Mouse (Mus musculus) liver, adult 2 months (tissue): Measurements from ENCODE around the gene Ube2h. TPM values are rescaled to one million over a fixed set of nuclear protein-coding genes. Genes with fewer than 3 reads are reported as not detected.

Source experiments
- DNase-seq: peaks from one replicate; pipeline ENCODE4 v3.0.0-alpha.2; 2011; ENCODE audit warnings: low read depth, low spot score; ENCODE audit errors: extremely low read depth
- H3K27ac ChIP-seq: fragments of 200-500 bp; replicated peaks from 2 replicates; pipeline ENCODE4 v1.5.1; 2012; ENCODE audit warnings: low read depth, mild to moderate bottlenecking, control low read depth, inconsistent platforms, low read length; ENCODE audit not compliant: insufficient read depth
- H3K27me3 ChIP-seq: fragments of 200-500 bp; 2 replicates; pipeline ENCODE4 v1.6.1; 2012; ENCODE audit warnings: mild to moderate bottlenecking, moderate library complexity, low read length, inconsistent platforms; ENCODE audit not compliant: control insufficient read depth, insufficient read depth
- H3K36me3 ChIP-seq: fragments of 200-500 bp; 2 replicates; pipeline ENCODE4 v1.6.1; 2012; ENCODE audit warnings: low read length, inconsistent platforms; ENCODE audit not compliant: control insufficient read depth, insufficient read depth
- H3K4me1 ChIP-seq: fragments of 200-500 bp; 2 replicates; pipeline ENCODE4 v1.6.1; 2011; ENCODE audit warnings: low read length; ENCODE audit not compliant: control insufficient read depth, insufficient read depth
- H3K4me3 ChIP-seq: fragments of 200-500 bp; 2 replicates; pipeline ENCODE4 v1.5.1; 2011; ENCODE audit warnings: low read depth, mild to moderate bottlenecking, control low read depth, low read length, moderate library complexity; ENCODE audit not compliant: insufficient read depth
- H3K79me2 ChIP-seq: fragments of 200-500 bp; 2 replicates; pipeline ENCODE4 v1.6.1; 2012; ENCODE audit warnings: inconsistent platforms, mild to moderate bottlenecking, low read length, moderate library complexity; ENCODE audit not compliant: control insufficient read depth, insufficient read depth
- H3K9ac ChIP-seq: fragments of 200-500 bp; 2 replicates; pipeline ENCODE4 v1.6.1; 2012; ENCODE audit warnings: low read depth, mild to moderate bottlenecking, control low read depth, inconsistent platforms, low read length
- CTCF ChIP-seq: fragments of 200-500 bp; IDR thresholded peaks from 2 replicates; pipeline ENCODE4 v1.5.1; 2011; ENCODE audit warnings: low read depth, low read length, control low read depth
- POLR2A ChIP-seq: fragments of 200-500 bp; IDR thresholded peaks from 2 replicates; pipeline ENCODE4 v1.6.1; 2011; ENCODE audit warnings: low read length, control low read depth; ENCODE audit not compliant: insufficient read depth; ENCODE audit errors: extremely low read depth
- WGBS: fragments of 180-500 bp; shearing (Covaris S2); methylation state at CpG from one replicate; pipeline ENCODE4 v1.1.7; 2018; 5-methylcytosine and 5-hydroxymethylcytosine counted together
- polyA plus RNA-seq: library from polyadenylated mRNA; depleted of rRNA; stranded (reverse); fragments of >200 nt; gene quantifications from 2 replicates; pipeline ENCODE4 v1.2.3, GENCODE M21; 2012
- total RNA-seq: library from RNA; depleted of rRNA; stranded (reverse); fragments of >200 nt; gene quantifications from 2 replicates; pipeline ENCODE4 v1.2.3, GENCODE M21; 2014

The Ube2h gene
- total and polyA plus RNA-seq, 2 experiments = 30.9 to 43.3 TPM

GRCm38 (mm10) chr6:30252271-30253010, 51.9 kb downstream of the Ube2h start:
- no peaks in the 10 kb centered on the region for H3K27me3 ChIP-seq
- peaks cover 28% of the 10 kb centered on the region for H3K79me2 ChIP-seq
- DNase-seq = no peak
- no peak overlapping the region for H3K4me3 ChIP-seq
- TF ChIP-seq CTCF = no peak
- no peak for TF ChIP-seq POLR2A
- H3K36me3 ChIP-seq = peaks cover 29% of the 10 kb centered on the region
- no peak overlapping the region for H3K27ac ChIP-seq
- peaks cover 3% of the 10 kb centered on the region for H3K4me1 ChIP-seq
- H3K9ac ChIP-seq = no peak overlapping the region
- 84% methylated on average over 5 of the region's 5 CpGs for WGBS

GRCm38 (mm10) chr6:30248708-30249107, 55.6 kb downstream of the Ube2h start:
- no peaks in the 10 kb centered on the region for H3K27me3 ChIP-seq
- H3K27ac ChIP-seq = no peak overlapping the region
- H3K36me3 ChIP-seq = peaks cover 21% of the 10 kb centered on the region
- 59% methylated on average over 3 of the region's 3 CpGs for WGBS
- H3K4me1 ChIP-seq = no peaks in the 10 kb centered on the region; the same call in 1 of the 2 replicates
- peaks cover 36% of the 10 kb centered on the region; the same call in 1 of the 2 replicates for H3K79me2 ChIP-seq
- TF ChIP-seq POLR2A (no peak), CTCF (no peak)
- H3K4me3 ChIP-seq = no peak overlapping the region
- DNase-seq = no peak
- H3K9ac ChIP-seq = no peak overlapping the region

- Histone ChIP-seq H3K9ac (no peak overlapping the region), H3K4me1 (no peaks in the 10 kb centered on the region), H3K79me2 (peaks cover 26% of the 10 kb centered on the region; the same call in 1 of the 2 replicates), H3K27ac (no peak overlapping the region), H3K4me3 (no peak overlapping the region), H3K27me3 (no peaks in the 10 kb centered on the region), H3K36me3 (peaks cover 19% of the 10 kb centered on the region)
- TF ChIP-seq POLR2A (no peak), CTCF (no peak)
- DNase-seq = no peak
- 76% methylated on average over 5 of the region's 5 CpGs for WGBS
These were observed 58.4 kb downstream of the Ube2h start for GRCm38 (mm10) chr6:30245940-30246339.

- Histone ChIP-seq H3K27ac (no peak overlapping the region), H3K27me3 (no peaks in the 10 kb centered on the region), H3K36me3 (peaks cover 22% of the 10 kb centered on the region), H3K4me1 (no peaks in the 10 kb centered on the region), H3K9ac (no peak overlapping the region), H3K79me2 (peaks cover 26% of the 10 kb centered on the region; the same call in 1 of the 2 replicates), H3K4me3 (no peak overlapping the region)
- no peak for TF ChIP-seq POLR2A
- TF ChIP-seq CTCF = no peak
- WGBS = 74% methylated on average over 5 of the region's 5 CpGs
- DNase-seq = no peak
These were observed 58.9 kb downstream of the Ube2h start for GRCm38 (mm10) chr6:30245397-30245796.

- H3K79me2 ChIP-seq = peaks cover 20% of the 10 kb centered on the region; the same call in 1 of the 2 replicates
- DNase-seq = no peak
- 79% methylated on average over 9 of the region's 9 CpGs for WGBS
- no peak overlapping the region for H3K9ac ChIP-seq
- peaks cover 27% of the 10 kb centered on the region for H3K36me3 ChIP-seq
- no peaks in the 10 kb centered on the region for H3K27me3 ChIP-seq
- peaks cover 2% of the 10 kb centered on the region; the same call in 1 of the 2 replicates for H3K4me1 ChIP-seq
- H3K4me3 ChIP-seq = no peak overlapping the region
- TF ChIP-seq CTCF (no peak), POLR2A (no peak)
- H3K27ac ChIP-seq = no peak overlapping the region
These were observed 60.9 kb downstream of the Ube2h start for GRCm38 (mm10) chr6:30243347-30244007.

GRCm38 (mm10) chr6:30242928-30243327, 61.4 kb downstream of the Ube2h start:
- DNase-seq = no peak
- 75% methylated on average over 4 of the region's 4 CpGs for WGBS
- Histone ChIP-seq H3K4me1 (peaks cover 2% of the 10 kb centered on the region; the same call in 1 of the 2 replicates), H3K4me3 (no peak overlapping the region), H3K27me3 (no peaks in the 10 kb centered on the region), H3K27ac (no peak overlapping the region), H3K9ac (no peak overlapping the region), H3K79me2 (peaks cover 18% of the 10 kb centered on the region; the same call in 1 of the 2 replicates), H3K36me3 (peaks cover 26% of the 10 kb centered on the region)
- no peak for TF ChIP-seq POLR2A
- no peak for TF ChIP-seq CTCF
